Mouse (Mus musculus): ENCODE results near the gene Fbxw8.

The Fbxw8 gene

GRCm38 (mm10) chr5:118045385-118045784 is 109.9 kb downstream of the Fbxw8 start:
- DNase-seq (ENCODE audit: low read depth, low spot score): no peak

- DNase-seq (ENCODE audit: low read depth, low spot score): no peak
Measured at GRCm38 (mm10) chr5:118044907-118045306, 110.4 kb downstream of the Fbxw8 start.

GRCm38 (mm10) chr5:118043761-118044160 is 111.5 kb downstream of the Fbxw8 start:
- DNase-seq (ENCODE audit: low read depth, low spot score): no peak

DNA sequence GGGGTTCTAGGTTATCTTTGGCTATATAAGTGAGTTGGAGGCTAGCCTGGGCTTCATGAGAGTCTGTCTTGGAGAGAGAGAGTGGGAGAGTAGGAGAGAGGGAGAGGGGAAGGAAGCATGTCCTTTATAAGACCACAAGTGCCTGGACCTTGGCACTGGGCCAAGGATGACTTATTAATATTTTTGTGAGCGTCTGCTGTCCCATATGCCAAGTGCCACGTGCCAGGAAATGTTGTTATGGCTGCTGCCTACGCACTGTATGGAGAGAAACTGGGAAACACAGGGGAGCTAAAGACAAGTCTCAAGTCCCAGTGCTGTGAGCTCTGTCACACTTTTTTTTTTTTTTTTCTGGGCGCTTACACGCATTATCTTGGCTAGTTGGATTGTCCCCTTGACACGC is 112.7 kb downstream of the Fbxw8 start:
- DNase-seq (ENCODE audit: low read depth, low spot score): no peak

DNA sequence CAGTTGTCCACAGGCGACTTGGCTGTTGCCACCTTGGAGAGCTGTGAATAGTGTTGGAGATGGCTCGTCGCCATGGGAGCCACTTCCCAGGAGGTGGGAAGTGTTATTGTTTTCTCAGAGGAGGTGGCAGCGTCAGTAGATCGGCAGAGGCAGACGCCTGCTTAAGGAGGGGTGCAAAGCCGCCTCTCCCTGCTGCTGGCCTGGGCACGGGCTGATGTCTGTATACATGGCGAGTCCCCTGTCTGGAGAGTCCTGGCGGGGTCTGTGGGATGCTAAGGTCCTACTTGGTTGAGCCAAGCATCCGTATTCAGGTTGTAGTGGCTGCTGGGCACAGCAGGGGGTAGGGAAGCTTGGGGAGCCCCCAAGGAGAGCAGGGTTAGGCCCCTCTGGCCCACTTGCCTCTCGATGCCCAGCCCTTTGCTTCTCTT is 116.0 kb downstream of the Fbxw8 start:
- no peak for DNase-seq (ENCODE audit: low read depth, low spot score)

DNA sequence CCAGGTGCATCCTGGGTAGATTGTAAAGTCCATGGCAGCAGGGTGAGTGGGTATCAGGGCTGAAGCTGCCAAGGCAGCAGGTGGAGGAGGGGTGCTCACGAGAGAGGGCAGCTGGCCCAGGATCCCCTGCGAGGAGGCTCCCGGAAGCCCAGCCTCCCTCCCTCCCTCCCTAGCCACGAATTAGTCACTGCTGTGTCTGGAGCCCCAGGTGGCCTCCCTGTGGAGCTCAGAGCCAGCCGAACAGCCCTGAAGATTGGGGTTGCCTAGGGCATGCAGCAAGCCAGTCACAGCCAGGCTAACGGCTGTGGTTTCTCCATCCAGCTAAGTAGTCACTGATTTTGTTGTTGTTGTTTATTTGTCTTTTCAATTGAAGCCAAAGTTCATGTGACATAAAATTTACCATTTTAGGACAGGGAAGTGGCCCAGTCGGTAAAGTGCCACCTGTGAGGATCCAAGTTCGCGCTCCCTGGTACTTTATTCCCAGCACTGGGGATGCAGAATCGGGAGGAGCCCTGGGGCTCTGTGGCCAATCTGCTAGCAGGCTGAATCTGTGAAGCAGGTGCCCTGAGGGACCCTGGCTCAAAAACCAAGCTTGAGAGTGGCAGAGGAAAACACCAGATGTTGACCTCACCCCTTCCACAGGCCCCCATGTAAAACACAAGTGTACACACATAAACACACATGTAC is 117.3 kb downstream of the Fbxw8 start:
- DNase-seq (ENCODE audit: low read depth, low spot score): no peak

GRCm38 (mm10) chr5:118036888-118037797 is 118.1 kb downstream of the Fbxw8 start:
- DNase-seq (ENCODE audit: low read depth, low spot score): no peak

DNA sequence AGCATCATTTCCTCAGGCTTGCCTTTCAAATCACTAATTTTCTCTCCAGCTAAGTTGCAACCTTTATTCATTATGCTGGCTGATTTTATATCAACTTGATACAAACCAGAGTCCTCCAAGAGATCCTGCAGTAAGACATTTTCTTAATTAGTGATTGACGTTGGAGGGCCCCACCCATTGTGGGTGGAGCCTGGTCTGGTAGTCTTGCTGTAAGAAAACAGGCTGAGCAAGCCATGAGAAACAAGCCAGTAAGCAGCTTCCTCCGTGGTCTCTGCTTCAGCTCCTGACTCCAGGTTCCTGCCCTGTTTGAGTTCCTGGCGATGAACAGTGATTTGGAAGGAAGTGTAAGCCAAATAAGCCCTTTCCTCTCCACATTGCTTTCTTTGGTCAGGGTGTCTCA is 119.5 kb downstream of the Fbxw8 start:
- DNase-seq (ENCODE audit: low read depth, low spot score): no peak

DNA sequence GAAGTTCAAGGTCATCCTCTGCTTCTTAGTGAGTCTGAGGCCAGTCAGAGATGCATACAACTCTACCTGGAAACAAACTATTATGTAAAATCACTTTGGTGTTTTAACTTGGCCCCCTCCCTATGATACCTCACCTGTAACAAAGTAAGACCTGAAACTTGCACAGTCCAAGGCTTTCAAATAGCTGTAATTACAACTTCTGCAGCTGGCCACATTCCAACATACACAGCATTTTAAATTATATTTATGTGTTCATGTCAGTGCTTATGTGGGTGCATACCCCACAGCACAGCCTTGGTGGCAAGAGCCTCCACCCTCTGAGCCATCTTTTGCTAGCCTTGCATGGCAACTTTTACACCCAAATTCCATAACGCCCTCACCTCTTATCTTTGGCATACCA is 120.6 kb downstream of the Fbxw8 start:
- DNase-seq (ENCODE audit: low read depth, low spot score): no peak

GRCm38 (mm10) chr5:118033740-118034139 is 121.5 kb downstream of the Fbxw8 start:
- no peak for DNase-seq (ENCODE audit: low read depth, low spot score)

DNA sequence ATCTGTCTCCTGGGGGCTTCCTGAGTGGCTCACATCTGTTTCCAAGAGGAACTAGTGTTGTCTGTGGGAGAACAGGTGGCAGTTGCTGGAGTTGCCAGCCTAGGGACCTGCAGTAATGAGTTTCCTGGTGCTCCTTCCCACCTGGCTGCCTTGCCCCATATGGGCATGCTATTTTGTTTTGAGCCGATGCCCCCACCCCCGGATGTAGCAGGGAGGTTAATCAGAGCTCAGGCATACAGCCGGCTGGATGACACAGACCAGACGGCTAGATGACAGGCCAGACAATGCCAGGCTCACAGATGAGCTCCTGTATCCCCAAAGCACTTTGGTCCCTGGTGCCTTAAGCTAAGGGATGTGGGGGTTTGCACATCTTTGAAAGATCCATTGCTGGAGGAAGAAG is 121.9 kb downstream of the Fbxw8 start:
- DNase-seq (ENCODE audit: low read depth, low spot score): no peak

- no peak for DNase-seq (ENCODE audit: low read depth, low spot score)
Measured at GRCm38 (mm10) chr5:118031508-118031907, 123.8 kb downstream of the Fbxw8 start.

DNA sequence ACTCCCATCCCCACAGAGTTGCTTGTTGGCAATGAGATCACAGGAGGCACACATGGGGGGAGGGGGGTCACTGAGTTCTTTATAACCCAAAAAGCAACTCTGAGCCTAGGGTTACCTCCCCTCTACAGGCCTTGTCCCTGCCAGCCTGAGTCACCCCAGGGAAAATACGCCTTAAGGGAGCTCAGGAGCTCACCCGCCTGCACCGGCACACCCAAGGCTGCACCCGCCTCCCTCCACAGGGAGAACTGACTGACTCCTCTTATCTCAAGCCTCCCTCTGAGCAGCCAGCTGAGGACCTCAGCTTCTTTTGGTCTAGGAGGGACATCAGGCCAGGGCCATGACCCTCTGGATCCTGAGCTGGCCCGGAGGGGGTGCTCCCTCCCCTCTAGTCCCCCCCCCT is 124.2 kb downstream of the Fbxw8 start:
- no peak for DNase-seq (ENCODE audit: low read depth, low spot score)

GRCm38 (mm10) chr5:118030022-118030675 is 125.1 kb downstream of the Fbxw8 start:
- no peak for DNase-seq (ENCODE audit: low read depth, low spot score)

- no peak for DNase-seq (ENCODE audit: low read depth, low spot score)
Measured at GRCm38 (mm10) chr5:118029420-118029819, 125.8 kb downstream of the Fbxw8 start.

DNA sequence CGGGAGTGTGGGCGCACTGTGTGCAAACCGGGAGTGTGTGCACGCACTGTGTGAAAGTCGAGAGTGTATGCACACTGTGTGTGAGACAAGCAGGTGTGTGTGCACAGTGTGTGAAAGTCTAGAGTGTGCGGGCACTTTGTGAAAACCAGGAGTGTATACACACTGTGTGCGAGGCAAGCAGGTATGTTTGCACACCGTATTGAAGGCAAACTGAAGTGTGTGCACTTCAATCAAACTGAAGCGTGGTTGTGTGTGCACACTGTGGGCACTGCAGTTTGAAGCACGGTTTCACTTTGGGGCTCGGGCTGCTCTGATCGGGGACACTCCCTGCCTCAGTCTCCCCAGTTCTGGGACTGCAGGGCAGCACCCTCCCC is 126.2 kb downstream of the Fbxw8 start:
- no peak for DNase-seq (ENCODE audit: low read depth, low spot score)

- no peak for DNase-seq (ENCODE audit: low read depth, low spot score)
Measured at GRCm38 (mm10) chr5:118028191-118029034, 126.9 kb downstream of the Fbxw8 start.

GRCm38 (mm10) chr5:118027698-118028190 is 127.5 kb downstream of the Fbxw8 start, which contains the start of gene Tesc:
Tesc (plus strand) TSS chr5:118027743.
- no peak for DNase-seq (ENCODE audit: low read depth, low spot score)

DNA sequence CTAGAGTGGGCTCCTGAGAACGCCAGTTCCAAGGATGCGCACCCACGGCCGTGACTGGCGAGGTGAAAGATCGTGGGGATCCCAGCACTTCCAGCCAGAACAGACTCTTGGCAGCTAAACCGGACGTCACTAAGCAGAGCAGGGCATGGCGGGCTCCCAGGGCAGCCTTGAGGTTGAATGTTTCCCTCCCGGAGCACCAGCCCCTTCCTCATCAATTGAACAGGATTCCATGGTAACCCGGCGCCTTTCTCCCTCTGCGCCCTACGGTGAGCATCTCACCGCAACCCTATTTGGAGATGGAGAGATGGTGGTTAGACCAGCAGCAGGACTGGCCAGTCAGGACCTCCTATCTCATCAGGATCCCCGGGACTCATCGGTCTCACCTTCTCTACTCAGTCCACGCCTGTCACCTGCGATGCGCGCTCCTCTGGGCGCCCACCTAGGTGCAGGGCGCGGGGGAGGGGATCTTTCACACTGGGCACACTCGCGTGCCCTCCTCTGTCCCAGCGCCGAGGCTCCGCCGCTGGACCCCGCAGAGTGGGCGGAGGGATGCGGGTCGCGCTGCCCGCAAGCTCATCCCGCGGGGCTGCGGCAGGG is 128.1 kb downstream of the Fbxw8 start:
- no peak for DNase-seq (ENCODE audit: low read depth, low spot score)

- no peak for DNase-seq (ENCODE audit: low read depth, low spot score)
Measured at GRCm38 (mm10) chr5:118026343-118026742, 128.9 kb downstream of the Fbxw8 start.

DNA sequence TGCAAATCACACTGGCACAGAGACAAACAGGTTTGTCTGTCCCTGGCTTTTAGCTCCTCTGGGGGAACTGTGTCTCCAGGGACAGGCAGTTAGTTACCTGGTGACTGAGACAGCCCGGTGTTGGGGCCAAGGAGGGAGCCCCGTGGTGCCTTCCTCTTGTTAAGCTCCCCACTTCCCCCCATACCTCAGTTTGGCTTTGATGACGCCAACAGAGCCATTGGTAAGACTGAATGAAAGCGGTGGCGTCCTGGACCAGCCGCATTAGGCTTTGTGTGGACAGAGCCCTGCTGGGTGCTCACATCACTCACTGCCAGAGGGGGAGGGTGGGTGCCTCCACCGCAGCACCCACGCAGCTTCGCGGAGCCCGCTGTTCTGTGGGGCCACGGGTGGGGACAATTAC is 129.4 kb downstream of the Fbxw8 start:
- DNase-seq (ENCODE audit: low read depth, low spot score): no peak

Data from skeletal muscle tissue, adult 2 months (tissue).